Mouse (Mus musculus) layer of hippocampus, adult 9-11 months (tissue): ENCODE measurements at regions not wholly inside any gene's neighbourhood (a gene's known extent, or its start where the extent isn't known, plus 50 kb on each side); places are given as distances from the start of the nearest gene placed in this dataset.

Experiments used
- DNase-seq: peaks from one replicate; pipeline ENCODE4 v3.0.0; 2022

GRCm38 (mm10) chr13:119367544-119367943, 60.9 kb upstream of the Paip1 start:
- DNase-seq: no peak

DNA sequence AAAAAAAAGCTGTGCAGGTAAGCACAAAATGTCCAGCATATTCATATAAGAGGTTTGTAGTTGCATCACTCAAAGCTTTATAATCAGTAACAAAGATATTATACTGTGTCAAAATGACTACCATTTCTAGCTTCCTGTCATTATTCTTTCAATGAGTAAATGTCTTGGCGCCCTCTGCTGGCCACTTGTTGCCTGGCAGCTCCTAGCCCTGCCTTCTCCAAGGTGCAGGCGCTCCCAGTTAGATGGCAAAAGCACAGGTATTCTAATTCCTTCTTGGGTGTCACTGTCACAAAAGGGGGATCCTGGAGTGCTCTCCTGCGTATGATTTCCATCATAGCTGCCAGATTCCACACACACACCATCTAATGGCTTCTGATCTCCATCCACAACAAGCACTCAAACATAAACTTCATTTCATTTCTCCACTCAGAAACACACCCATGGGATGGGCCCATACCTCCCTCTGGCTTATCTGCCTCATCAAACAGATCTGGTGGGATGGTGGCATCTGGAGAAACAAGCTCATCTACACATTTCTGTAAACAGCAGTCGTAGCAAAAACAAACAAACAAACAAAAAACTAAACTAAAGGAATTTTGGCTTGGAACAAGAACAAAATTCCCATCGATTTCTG, 49.9 kb upstream of the Paip1 start:
- peak; percentile 64 for DNase-seq
